Mouse (Mus musculus) bone marrow, adult 2 months (tissue): ENCODE data around the gene Gm45837. TPM values are rescaled to one million over a fixed set of nuclear protein-coding genes. Genes with fewer than 3 reads are reported as not detected.

Source experiments
- H3K27ac ChIP-seq: fragments of 200-500 bp; 2 replicates; pipeline ENCODE4 v1.5.1; 2012; ENCODE audit warnings: low read depth, mild to moderate bottlenecking, control low read depth, inconsistent platforms, low read length; ENCODE audit not compliant: control insufficient read depth, poor library complexity, insufficient read depth
- H3K4me1 ChIP-seq: fragments of 200-500 bp; 2 replicates; pipeline ENCODE4 v1.6.1; 2011; ENCODE audit warnings: low read length; ENCODE audit not compliant: control insufficient read depth, insufficient read depth
- H3K4me3 ChIP-seq: fragments of 200-500 bp; replicated peaks from 2 replicates; pipeline ENCODE3; 2011; ENCODE audit warnings: mild to moderate bottlenecking, low read depth, low read length, control low read depth; ENCODE audit not compliant: control insufficient read depth
- CTCF ChIP-seq: fragments of 200-500 bp; IDR thresholded peaks from 2 replicates; pipeline ENCODE4 v1.5.1; 2011; ENCODE audit warnings: low read length, control low read depth; ENCODE audit not compliant: control insufficient read depth, insufficient read depth
- POLR2A ChIP-seq: fragments of 200-500 bp; IDR thresholded peaks from 2 replicates; pipeline ENCODE4 v1.6.1; 2011; ENCODE audit warnings: low read depth, mild to moderate bottlenecking, control low read depth, low read length, borderline replicate concordance; ENCODE audit not compliant: control insufficient read depth
- WGBS: fragments of 180-500 bp; shearing (Covaris S2); methylation state at CpG from one replicate; pipeline ENCODE4 v1.1.7; 2018; 5-methylcytosine and 5-hydroxymethylcytosine counted together
- polyA plus RNA-seq: library from polyadenylated mRNA; stranded (reverse); fragments of >200 nt; gene quantifications from 2 replicates; pipeline ENCODE4 v1.2.4, GENCODE M21; 2011; ENCODE audit warnings: low replicate concordance; ENCODE audit not compliant: missing spikeins, insufficient read depth, insufficient read length

Gene Gm45837
- polyA plus RNA-seq, 1 experiment = 43.8 TPM

DNA sequence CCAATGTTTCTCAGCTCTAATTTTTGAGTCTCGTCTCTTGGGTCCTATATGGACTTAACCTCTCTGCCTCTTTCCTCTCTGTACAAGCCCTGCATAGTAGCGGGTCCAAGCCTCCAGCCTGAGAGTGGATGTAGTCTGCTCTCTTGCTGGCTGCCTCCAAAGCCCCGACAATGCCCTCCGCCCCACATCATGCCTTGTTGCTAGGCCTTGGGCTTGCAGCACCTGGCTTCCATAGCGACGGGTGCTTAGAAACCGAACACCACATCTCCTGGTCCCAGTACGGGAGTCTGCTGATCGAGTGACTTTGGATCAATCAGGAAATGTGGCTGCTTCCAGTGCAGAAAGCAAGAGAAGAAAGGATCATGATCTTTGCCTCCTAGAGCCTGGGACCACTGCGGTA lies 32.4 kb downstream of the Gm45837 start:
- 80% methylated on average over 10 of the region's 10 CpGs for WGBS
- no peak for TF ChIP-seq CTCF
- no peak for TF ChIP-seq POLR2A
- Histone ChIP-seq H3K4me1 (no peaks in the 10 kb centered on the region), H3K4me3 (no peak overlapping the region), H3K27ac (no peak overlapping the region)

- Histone ChIP-seq H3K27ac (no peak overlapping the region), H3K4me3 (no peak overlapping the region), H3K4me1 (no peaks in the 10 kb centered on the region)
- TF ChIP-seq CTCF = no peak
- TF ChIP-seq POLR2A = no peak
- 78% methylated on average over 4 of the region's 4 CpGs for WGBS
Measured at GRCm38 (mm10) chr7:101444211-101444610, 33.5 kb downstream of the Gm45837 start.

DNA sequence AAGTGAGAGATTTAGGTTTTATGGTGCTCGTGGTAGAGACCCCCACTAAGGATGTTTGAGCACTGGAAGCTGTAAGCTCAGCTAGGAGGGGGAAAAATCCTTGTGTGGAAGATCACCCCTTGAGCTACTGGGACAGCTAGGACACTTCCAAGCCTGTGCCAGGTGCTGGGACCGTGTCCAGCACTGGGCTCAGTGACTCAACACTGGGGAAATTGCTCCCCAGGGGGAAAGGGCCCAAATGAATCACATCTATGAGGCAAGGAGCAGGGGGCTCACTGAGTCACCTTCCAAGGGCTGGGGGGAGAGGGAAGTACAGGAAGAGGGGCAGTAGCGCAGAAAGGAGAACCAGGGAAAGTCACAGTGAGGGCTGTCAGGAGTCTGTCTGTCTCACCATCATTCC lies 39.2 kb downstream of the Gm45837 start:
- Histone ChIP-seq H3K4me3 (no peak overlapping the region), H3K27ac (no peak overlapping the region), H3K4me1 (peaks cover 12% of the 10 kb centered on the region)
- TF ChIP-seq CTCF (0 out of 2 replicates have a peak, but pooled peaks have one; percentile 4), POLR2A (no peak)
- 34% methylated on average over 3 of the region's 3 CpGs for WGBS

DNA sequence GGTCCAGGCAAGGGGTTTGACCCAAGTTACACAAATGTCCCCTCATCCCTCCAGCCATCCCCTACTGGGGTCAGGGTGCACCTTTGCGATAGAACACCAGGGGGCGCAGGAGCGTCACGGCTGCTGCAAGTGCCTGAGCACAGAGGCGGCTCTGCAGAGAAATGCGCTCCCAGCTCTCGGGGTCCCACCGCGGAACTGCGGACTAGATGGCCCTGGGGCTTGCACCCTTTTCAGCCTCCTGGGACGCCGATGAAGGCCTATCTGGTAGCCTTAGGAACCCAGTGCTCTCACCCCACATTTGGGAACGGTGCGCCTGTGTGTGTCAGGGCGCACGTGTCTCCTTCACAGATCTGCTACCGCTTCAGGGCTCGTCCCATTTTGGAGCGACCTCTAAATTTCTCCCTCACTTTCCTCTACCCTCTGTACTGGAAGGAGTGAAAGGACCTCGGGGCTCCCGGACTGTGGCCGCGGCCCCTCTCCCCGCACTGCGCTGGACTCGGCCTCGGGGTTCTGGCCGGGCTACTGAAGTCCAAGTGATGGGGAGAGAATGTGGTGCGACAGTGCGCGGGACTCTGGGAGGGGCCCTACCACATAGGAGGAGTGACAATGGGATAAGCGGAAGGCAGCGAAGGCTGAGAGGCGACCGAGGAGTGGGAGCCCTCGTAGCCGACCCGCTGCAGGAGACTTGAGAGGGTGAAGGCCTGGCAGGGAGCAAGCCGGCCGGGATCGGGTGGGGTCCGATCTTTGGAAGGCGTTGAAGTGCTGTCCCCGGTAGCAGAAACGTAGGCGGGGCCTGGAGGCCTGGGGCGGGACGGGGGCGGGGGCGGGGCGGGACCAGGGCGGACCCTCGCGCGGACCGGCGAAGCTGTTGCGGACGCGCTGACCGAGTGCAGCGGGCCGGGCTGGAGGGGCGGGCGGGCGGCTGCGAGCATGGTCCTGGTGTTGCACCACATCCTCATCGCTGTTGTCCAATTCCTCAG lies 40.0 kb downstream of the Gm45837 start:
- under 1% methylated on average over 68 of the region's 68 CpGs for WGBS
- Histone ChIP-seq H3K4me3 (peak overlapping the region; percentile 81), H3K4me1 (peaks cover 18% of the 10 kb centered on the region), H3K27ac (peak overlapping the region; percentile 71)
- TF ChIP-seq POLR2A (0 out of 2 replicates have a peak, but pooled peaks have one; percentile 2), CTCF (peak; percentile 96)

- WGBS = 64% methylated on average over 3 of the region's 3 CpGs
- Histone ChIP-seq H3K27ac (no peak overlapping the region; the same call in 1 of the 2 replicates), H3K4me3 (peak overlapping the region; percentile 81), H3K4me1 (peaks cover 29% of the 10 kb centered on the region)
- TF ChIP-seq POLR2A (no peak), CTCF (no peak)
Measured at GRCm38 (mm10) chr7:101452669-101453068, 42.0 kb downstream of the Gm45837 start.

DNA sequence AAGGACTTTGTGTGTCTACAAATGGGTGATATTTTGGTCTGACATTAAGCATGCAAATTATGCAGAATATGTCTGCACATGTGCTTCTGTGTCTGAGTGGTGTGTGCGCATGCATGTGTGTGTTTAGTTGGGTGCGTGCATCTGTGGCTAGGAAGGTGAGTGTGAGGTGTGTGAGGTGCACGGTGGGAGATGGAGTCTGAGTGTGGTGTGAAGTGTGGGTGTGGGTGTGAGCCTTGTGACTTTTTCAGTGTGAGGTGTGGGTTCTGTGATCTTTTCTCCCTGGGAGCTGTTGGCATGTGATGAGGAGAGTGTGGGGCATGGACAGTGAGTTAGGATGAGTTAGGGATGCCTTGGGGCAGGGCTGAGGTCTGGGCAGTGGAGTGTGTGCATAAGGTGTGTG lies 42.6 kb downstream of the Gm45837 start:
- Histone ChIP-seq H3K4me3 (peak overlapping the region; percentile 81), H3K27ac (peak overlapping the region; percentile 11; the same call in 1 of the 2 replicates), H3K4me1 (peaks cover 32% of the 10 kb centered on the region)
- WGBS = 68% methylated on average over 3 of the region's 3 CpGs
- TF ChIP-seq CTCF (no peak), POLR2A (no peak)

GRCm38 (mm10) chr7:101453725-101454124 lies 43.0 kb downstream of the Gm45837 start:
- H3K4me3 ChIP-seq = peak overlapping the region; percentile 81
- 15% methylated on average over 8 of the region's 8 CpGs for WGBS
- peak overlapping the region; percentile 11 for H3K27ac ChIP-seq
- H3K4me1 ChIP-seq = peaks cover 32% of the 10 kb centered on the region
- TF ChIP-seq POLR2A (no peak), CTCF (no peak)

DNA sequence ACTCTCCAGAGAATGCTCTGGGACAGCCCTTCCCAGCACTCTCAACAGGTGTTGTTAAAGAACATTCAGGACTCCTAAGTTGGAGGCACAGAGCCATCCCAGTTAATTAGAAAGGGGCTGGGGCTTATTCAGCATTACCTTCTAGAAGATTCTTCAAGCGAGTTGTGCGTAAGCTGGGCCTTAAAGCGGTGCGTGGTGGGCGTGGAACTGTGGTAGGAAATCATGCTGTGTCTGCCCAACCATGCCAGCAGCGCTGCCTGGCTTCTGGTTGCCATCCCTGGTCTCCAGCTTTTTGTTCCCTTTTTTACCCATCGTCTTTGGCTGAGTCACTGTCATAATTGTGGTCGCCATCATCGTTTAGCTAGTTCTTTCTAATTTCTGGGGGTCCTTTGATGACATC lies 43.8 kb downstream of the Gm45837 start:
- Histone ChIP-seq H3K4me3 (peak overlapping the region; percentile 12), H3K4me1 (peaks cover 32% of the 10 kb centered on the region), H3K27ac (peak overlapping the region; percentile 26; the same call in 1 of the 2 replicates)
- TF ChIP-seq POLR2A (no peak), CTCF (no peak)
- WGBS = 7% methylated on average over 9 of the region's 9 CpGs
